Mouse (Mus musculus): ENCODE measurements at regions not wholly inside any gene's neighbourhood (a gene's known extent, or its start where the extent isn't known, plus 50 kb on each side); places are given as distances from the start of the nearest gene placed in this dataset.
A peak's percentile ranks its signal among the peaks of the same experiment; 100 is the strongest.

DNA sequence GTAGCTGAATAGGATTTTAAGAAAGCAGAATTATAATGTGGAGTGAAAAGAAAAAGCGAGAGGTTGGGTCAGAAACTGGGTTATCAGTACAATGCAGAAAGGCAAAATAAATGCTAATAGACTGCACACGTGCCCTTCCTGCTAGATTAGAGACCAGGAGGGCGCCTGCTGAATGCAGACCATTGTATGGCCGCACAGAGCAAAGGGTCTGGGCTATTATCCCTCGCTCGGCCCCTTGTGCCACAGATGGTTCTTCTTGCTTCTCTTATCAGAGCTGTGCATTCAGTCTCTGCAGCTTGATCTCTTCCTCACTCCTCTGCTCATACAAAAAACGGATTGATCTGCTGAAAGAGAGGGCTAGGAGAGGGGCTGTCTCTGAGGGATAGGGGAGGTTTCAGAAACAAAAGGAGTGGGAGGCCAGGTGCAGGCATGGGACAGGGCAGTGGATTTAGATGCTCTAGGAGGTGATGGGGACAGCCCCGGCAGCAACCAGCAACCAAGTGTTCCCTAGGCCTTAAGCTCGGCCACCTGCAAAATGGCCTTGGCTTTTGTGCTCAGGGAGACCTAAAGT is 225.7 kb upstream of the Klhl29 start:
- H3K4me1 ChIP-seq (replicated peaks; ENCODE audit: control insufficient read depth, insufficient read depth): no peaks in the 10 kb centered on the region
- no peak overlapping the region for H3K27ac ChIP-seq (replicated peaks)
- no peak overlapping the region for H3K9ac ChIP-seq (ENCODE audit: low read length)
- no peak overlapping the region for H3K4me3 ChIP-seq (ENCODE audit: low read depth, low read length)
- DNase-seq (ENCODE audit: low spot score) (no peak), ATAC-seq (ENCODE audit: low FRiP score, low TSS enrichment) (no peak)
- TF ChIP-seq EP300 (optimal IDR thresholded peaks at IDR 0.05) (no peak), CTCF (IDR thresholded peaks at IDR 0.05; ENCODE audit: low read depth) (no peak)
- WGBS: 81% methylated on average over 9 of the region's 9 CpGs
- H3K9me3 ChIP-seq (ENCODE audit: control insufficient read depth, low read length): no peaks in the 10 kb centered on the region
- no peaks in the 10 kb centered on the region for H3K36me3 ChIP-seq (ENCODE audit: control insufficient read depth, insufficient read depth, low read length)
- H3K27me3 ChIP-seq (ENCODE audit: control insufficient read depth, insufficient read depth, low read length): no peaks in the 10 kb centered on the region
- H3K4me2 ChIP-seq (replicated peaks; ENCODE audit: low read depth): no peak overlapping the region

DNA sequence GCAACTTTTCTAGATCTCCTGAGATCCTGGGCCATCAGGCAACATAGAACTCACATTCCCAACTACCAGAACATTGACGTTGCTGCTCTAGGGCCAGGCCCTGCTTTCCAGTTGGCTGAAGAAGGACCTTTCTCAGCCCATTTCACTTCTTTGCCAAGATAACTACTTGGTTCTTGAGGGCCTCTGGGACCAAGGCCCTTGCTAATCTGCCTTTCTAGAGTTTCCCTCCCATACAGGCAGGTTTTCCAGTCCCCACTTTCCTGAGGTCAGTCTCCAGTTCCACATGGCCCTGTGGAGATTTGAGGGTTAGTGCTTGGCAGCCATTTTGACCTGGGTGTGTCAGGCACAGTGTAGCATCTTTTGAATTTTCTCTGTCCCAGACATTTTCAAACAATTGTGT is 223.9 kb upstream of the Klhl29 start:
- no peak overlapping the region for H3K9ac ChIP-seq (ENCODE audit: low read length)
- no peaks in the 10 kb centered on the region for H3K4me1 ChIP-seq (replicated peaks; ENCODE audit: control insufficient read depth, insufficient read depth)
- no peaks in the 10 kb centered on the region for H3K36me3 ChIP-seq (ENCODE audit: control insufficient read depth, insufficient read depth, low read length)
- ATAC-seq (ENCODE audit: low FRiP score, low TSS enrichment) (no peak), DNase-seq (ENCODE audit: low spot score) (no peak)
- H3K27ac ChIP-seq (replicated peaks): no peak overlapping the region
- no peak overlapping the region for H3K4me2 ChIP-seq (replicated peaks; ENCODE audit: low read depth)
- 83% methylated on average over 1 of the region's 1 CpGs for WGBS
- no peak overlapping the region for H3K4me3 ChIP-seq (ENCODE audit: low read depth, low read length)
- H3K9me3 ChIP-seq (ENCODE audit: control insufficient read depth, low read length): no peaks in the 10 kb centered on the region
- no peak for TF ChIP-seq CTCF (IDR thresholded peaks at IDR 0.05; ENCODE audit: low read depth)
- no peak for TF ChIP-seq EP300 (optimal IDR thresholded peaks at IDR 0.05)
- no peaks in the 10 kb centered on the region for H3K27me3 ChIP-seq (ENCODE audit: control insufficient read depth, insufficient read depth, low read length)

DNA sequence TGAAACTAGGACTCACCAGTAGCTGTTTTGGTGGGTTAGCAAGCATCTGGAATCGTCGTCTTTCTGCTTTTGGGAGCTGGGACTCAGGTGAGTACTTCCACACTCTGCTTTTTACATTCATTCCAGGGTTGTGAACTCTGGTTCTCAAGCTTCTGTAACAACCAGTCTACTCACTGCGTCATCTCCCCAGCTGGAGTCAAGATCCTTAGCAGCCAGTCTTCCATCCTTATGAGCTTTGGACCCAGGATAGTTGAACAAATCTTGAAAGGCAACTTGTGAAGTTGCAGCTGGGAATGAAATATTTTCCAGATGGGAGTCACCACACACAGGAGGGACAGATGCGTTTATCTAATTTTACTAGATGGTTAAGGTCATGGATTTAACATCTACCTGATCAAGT is 223.5 kb upstream of the Klhl29 start:
- H3K4me3 ChIP-seq (ENCODE audit: low read depth, low read length): no peak overlapping the region
- H3K9me3 ChIP-seq (ENCODE audit: control insufficient read depth, low read length): no peaks in the 10 kb centered on the region
- no peak for TF ChIP-seq CTCF (IDR thresholded peaks at IDR 0.05; ENCODE audit: low read depth)
- no peak for TF ChIP-seq EP300 (optimal IDR thresholded peaks at IDR 0.05)
- ATAC-seq (ENCODE audit: low FRiP score, low TSS enrichment) (no peak), DNase-seq (ENCODE audit: low spot score) (no peak)
- H3K4me1 ChIP-seq (replicated peaks; ENCODE audit: control insufficient read depth, insufficient read depth): no peaks in the 10 kb centered on the region
- no peak overlapping the region for H3K4me2 ChIP-seq (replicated peaks; ENCODE audit: low read depth)
- H3K36me3 ChIP-seq (ENCODE audit: control insufficient read depth, insufficient read depth, low read length): no peaks in the 10 kb centered on the region
- no peak overlapping the region for H3K9ac ChIP-seq (ENCODE audit: low read length)
- H3K27ac ChIP-seq (replicated peaks): no peak overlapping the region
- no peaks in the 10 kb centered on the region for H3K27me3 ChIP-seq (ENCODE audit: control insufficient read depth, insufficient read depth, low read length)
- WGBS: 90% methylated on average over 4 of the region's 4 CpGs

DNA sequence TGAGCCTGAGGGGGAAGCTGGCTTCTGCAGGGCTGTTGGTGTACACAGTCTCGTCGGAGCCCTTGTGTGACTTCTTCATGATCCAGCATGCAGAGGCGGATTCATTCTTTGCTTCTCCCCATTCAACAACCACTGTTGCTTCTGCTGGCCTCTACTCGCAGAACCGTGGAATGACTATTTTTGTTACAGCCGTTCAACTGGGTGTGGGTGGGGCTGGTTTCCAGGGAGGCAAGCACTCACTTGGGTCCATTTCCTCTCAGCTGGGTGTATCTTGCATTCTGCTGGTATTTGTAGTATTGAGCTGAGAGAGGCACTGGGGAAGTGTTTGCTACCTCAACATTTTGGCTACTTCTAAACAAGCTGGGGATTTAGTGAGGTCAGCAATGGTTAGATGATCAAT is 197.3 kb upstream of the Klhl29 start:
- Histone ChIP-seq H3K36me3 (ENCODE audit: control insufficient read depth, insufficient read depth, low read length) (no peaks in the 10 kb centered on the region), H3K27me3 (ENCODE audit: control insufficient read depth, insufficient read depth, low read length) (no peaks in the 10 kb centered on the region), H3K4me3 (ENCODE audit: low read depth, low read length) (no peak overlapping the region), H3K9me3 (ENCODE audit: control insufficient read depth, low read length) (no peaks in the 10 kb centered on the region), H3K4me1 (replicated peaks; ENCODE audit: control insufficient read depth, insufficient read depth) (no peaks in the 10 kb centered on the region), H3K9ac (ENCODE audit: low read length) (no peak overlapping the region), H3K27ac (replicated peaks) (no peak overlapping the region), H3K4me2 (replicated peaks; ENCODE audit: low read depth) (no peak overlapping the region)
- TF ChIP-seq CTCF (IDR thresholded peaks at IDR 0.05; ENCODE audit: low read depth): no peak
- TF ChIP-seq EP300 (optimal IDR thresholded peaks at IDR 0.05): no peak
- DNase-seq (ENCODE audit: low spot score) (no peak), ATAC-seq (ENCODE audit: low FRiP score, low TSS enrichment) (no peak)
- 41% methylated on average over 6 of the region's 6 CpGs for WGBS

DNA sequence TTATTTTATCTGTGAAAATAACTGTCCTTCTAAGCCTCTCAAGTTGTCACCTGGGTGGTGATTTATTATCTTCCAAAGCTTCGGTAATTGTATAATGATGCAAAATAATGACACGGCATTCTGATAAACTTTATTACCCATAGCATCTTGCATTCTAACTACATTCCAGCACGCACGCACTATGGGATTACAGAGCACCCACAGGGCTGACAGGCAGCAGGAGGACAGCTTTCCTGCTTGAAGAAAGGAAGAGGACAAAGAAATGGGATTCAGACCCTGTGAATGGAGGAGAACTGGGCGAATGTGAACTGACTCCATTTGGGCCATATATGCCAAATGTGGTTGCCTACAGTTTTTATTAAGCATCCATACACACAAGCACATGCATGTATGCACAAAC is 193.5 kb upstream of the Klhl29 start:
- ATAC-seq (ENCODE audit: low FRiP score, low TSS enrichment): no peak
- WGBS: 85% methylated on average over 5 of the region's 5 CpGs

DNA sequence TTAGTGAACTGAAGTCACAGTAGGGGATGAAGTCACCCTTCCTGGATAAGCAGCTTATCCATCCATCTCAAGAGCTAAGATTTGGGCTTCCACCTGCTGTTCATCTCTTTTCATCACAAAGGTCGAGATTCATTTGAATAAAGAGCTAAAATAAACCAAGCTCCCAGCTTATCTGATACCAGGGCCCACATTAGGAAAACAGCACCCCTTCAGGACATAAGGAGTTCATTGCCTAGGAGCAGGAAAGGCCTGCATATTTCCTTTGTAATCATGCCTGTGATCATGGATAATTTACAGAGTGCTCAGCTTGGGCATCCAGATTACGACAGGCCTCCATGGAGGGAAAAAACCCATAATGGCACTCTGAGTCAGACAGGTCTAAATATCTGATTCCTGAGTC is 190.7 kb upstream of the Klhl29 start:
- ATAC-seq (ENCODE audit: low FRiP score, low TSS enrichment): no peak
- no peak overlapping the region for H3K9ac ChIP-seq (ENCODE audit: low read length)
- H3K27ac ChIP-seq (replicated peaks): no peak overlapping the region
- WGBS: 35% methylated on average over 2 of the region's 2 CpGs
- H3K4me2 ChIP-seq (replicated peaks; ENCODE audit: low read depth): no peak overlapping the region
- H3K4me1 ChIP-seq (replicated peaks; ENCODE audit: control insufficient read depth, insufficient read depth): no peaks in the 10 kb centered on the region
- no peak overlapping the region for H3K4me3 ChIP-seq (ENCODE audit: low read depth, low read length)
- H3K36me3 ChIP-seq (ENCODE audit: control insufficient read depth, insufficient read depth, low read length): no peaks in the 10 kb centered on the region
- TF ChIP-seq CTCF (IDR thresholded peaks at IDR 0.05; ENCODE audit: low read depth): peak; percentile 11; the same call in 1 of the 2 replicates
- no peak for TF ChIP-seq EP300 (optimal IDR thresholded peaks at IDR 0.05)
- no peak for DNase-seq (ENCODE audit: low spot score)
- H3K9me3 ChIP-seq (ENCODE audit: control insufficient read depth, low read length): no peaks in the 10 kb centered on the region
- no peaks in the 10 kb centered on the region for H3K27me3 ChIP-seq (ENCODE audit: control insufficient read depth, insufficient read depth, low read length)

More for the DNA sequence above, 193.5 kb upstream of the Klhl29 start:
- no peak overlapping the region for H3K27ac ChIP-seq (replicated peaks)
- no peaks in the 10 kb centered on the region for H3K36me3 ChIP-seq (ENCODE audit: control insufficient read depth, insufficient read depth, low read length)
- no peak for DNase-seq (ENCODE audit: low spot score)
- TF ChIP-seq CTCF (IDR thresholded peaks at IDR 0.05; ENCODE audit: low read depth) (no peak), EP300 (optimal IDR thresholded peaks at IDR 0.05) (no peak)
- no peaks in the 10 kb centered on the region for H3K27me3 ChIP-seq (ENCODE audit: control insufficient read depth, insufficient read depth, low read length)
- no peak overlapping the region for H3K4me2 ChIP-seq (replicated peaks; ENCODE audit: low read depth)
- no peaks in the 10 kb centered on the region for H3K4me1 ChIP-seq (replicated peaks; ENCODE audit: control insufficient read depth, insufficient read depth)
- no peak overlapping the region for H3K9ac ChIP-seq (ENCODE audit: low read length)
- H3K4me3 ChIP-seq (ENCODE audit: low read depth, low read length): no peak overlapping the region
- H3K9me3 ChIP-seq (ENCODE audit: control insufficient read depth, low read length): no peaks in the 10 kb centered on the region

Measured in stomach, postnatal 0 days (tissue).